Mouse (Mus musculus) olfactory bulb, adult 2 months (tissue): ENCODE results near the gene Rnf217.

Source experiments
- CTCF ChIP-seq: fragments of 200-500 bp; IDR thresholded peaks from 2 replicates; pipeline ENCODE4 v1.5.1; 2012; ENCODE audit warnings: low read depth, mild to moderate bottlenecking, low read length, moderate library complexity; ENCODE audit not compliant: insufficient read depth
- POLR2A ChIP-seq: fragments of 200-500 bp; IDR thresholded peaks from 2 replicates; pipeline ENCODE4 v1.6.1; 2012; ENCODE audit warnings: mild to moderate bottlenecking, low read depth, low read length, moderate library complexity; ENCODE audit not compliant: insufficient read depth

DNA sequence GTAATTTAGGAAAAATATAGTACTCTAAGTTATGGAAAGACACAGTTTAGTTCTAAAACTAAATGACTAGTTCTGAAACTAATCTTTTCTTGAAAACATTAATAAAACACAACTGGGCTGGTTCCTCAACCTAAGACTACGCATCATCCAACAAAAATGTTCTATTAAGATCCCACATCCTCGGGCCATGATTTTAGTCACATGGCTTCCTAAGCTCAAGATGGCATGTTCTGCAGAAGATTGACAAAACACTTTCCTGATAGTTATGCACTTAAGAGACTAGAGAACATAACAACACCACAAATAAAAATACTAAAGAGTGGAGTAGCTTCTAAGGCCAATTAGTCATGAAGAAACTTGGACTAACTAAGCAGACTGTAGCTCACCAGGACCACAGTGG lies 76.2 kb downstream of the Rnf217 start:
- TF ChIP-seq CTCF (no peak), POLR2A (no peak)
